Mouse (Mus musculus) frontal cortex, adult 2 months (tissue): ENCODE measurements at regions not wholly inside any gene's neighbourhood (a gene's known extent, or its start where the extent isn't known, plus 50 kb on each side); places are given as distances from the start of the nearest gene placed in this dataset.

Experiments
- DNase-seq, 2 experiments: peaks; one replicate each; pipeline ENCODE4 v3.0.0; 2022; ENCODE audit warnings: low spot score in 1 of 2; ENCODE audit errors: extremely low spot score in 1 of 2

GRCm38 (mm10) chr3:45981851-45982250, 466.2 kb downstream of the Pabpc4l start:
- DNase-seq: no peak

GRCm38 (mm10) chr3:45968655-45969054, 479.4 kb downstream of the Pabpc4l start:
- peak in 1 of 2 experiments; percentile 5 for DNase-seq

DNA sequence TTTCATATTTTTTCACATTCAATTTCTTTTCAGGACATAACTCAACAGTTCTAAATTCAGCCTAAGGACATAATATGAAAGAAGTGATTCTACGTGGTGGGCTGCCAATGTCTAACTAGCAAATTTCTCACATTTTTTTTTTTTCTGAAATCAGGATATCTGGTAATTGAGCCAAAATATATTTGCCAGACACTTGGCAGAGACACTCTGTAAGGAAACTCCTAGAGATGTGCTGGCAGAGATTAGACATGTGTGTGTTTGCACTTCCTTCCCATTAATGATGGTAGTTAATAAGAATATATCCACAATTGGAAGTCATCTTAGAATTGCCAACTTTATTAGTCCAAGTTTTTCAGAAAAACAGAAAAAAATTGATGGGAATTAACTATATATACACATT, 513.6 kb downstream of the Pabpc4l start:
- no peak for DNase-seq

GRCm38 (mm10) chr3:45924338-45924737, 523.7 kb downstream of the Pabpc4l start:
- peak in 1 of 2 experiments; percentile 12 for DNase-seq
